Mouse (Mus musculus): Measurements from ENCODE around the gene Gm9817.

The Gm9817 gene

DNA sequence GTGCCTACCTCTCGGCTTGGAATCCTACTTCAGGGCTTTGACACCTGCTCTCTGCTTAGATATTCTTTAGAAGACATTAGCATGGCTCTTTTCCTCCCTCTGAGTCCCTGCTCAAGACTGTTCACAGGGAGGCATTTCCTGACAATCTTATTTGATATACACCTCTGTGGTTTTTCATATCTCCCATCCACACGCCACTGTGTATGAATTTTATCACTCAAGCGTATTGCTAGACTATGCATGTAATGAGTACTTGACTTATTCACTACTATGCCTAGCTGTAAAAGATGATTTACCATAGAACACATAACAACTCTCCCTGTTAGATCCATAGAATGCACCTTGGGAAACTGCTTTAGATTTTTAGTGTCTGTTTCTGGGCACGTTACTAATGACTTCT is 14.3 kb downstream of the Gm9817 start:
- DNase-seq = no peak

DNA sequence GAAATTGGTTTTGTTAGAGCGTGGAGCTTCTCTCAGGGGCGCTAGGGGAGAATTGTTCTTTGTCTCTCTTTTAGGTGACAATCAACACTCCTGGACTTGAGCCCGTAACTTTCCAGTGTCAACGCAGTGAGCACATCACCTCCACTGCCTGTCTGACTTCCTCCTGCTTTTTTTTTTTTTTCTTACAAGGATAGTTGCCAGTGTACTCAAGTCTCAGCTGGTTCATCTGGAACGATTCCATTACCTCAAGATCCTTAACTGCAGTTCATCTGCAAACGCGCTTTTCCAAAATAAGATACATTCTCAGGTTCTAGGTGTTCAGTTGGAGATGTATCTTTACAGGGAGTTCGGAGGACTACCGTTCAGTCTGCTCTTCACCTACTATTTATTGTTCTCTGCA is 16.5 kb downstream of the Gm9817 start:
- DNase-seq = no peak

- DNase-seq = no peak
Measured at GRCm38 (mm10) chr13:45099582-45100229, 21.2 kb downstream of the Gm9817 start.

- DNase-seq = no peak
Measured at GRCm38 (mm10) chr13:45106480-45106879, 28.0 kb downstream of the Gm9817 start.

DNA sequence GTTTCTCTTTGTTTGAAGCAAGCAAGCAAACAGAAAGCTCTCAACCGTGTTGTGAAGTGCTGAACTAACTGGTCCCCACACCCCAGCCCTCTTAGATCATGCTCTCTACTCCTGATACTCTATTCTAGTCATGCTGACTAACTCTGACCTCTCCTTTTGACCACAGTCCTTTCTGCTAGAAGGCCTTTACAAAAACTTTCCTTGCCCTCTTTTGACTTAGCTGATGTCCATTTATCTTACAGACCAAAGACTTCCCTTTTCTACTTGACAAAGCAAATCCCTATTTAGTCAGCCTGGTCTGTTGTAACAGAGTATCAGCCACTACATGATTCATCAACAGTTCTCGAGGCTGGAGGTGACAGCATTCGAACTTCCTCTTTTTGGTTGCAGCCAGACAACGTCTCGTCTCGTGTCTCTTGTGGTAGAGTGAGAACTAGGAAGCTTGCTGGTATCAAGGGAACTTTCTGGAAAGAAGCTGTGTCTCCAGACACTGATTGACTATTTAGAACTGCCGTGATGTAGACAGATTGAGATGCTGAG is 30.4 kb downstream of the Gm9817 start:
- DNase-seq = no peak

DNA sequence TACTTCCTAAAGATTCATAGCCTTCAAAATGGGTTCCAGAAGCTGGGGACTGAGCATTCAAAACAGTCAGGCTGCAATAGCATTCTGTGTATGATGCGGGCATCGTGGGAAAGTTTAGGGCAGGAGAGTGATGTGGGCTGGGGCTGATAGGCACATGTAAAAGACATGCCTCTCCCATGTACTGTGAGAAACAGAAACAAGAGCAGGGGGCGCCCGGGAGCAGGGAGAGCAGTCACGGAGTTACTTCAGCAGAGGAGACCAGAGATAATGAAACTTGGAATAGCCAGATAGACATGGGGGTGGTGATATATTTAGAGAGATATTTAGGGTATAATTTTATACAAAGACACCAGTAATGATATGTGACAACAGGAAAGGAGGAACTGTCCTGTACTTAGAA is 39.9 kb downstream of the Gm9817 start:
- DNase-seq = no peak

GRCm38 (mm10) chr13:45118822-45119221 is 40.3 kb downstream of the Gm9817 start:
- DNase-seq = no peak
